Mouse (Mus musculus) adrenal gland, postnatal 25 days (tissue): Measurements from ENCODE around the gene Antxr2. TPM values are rescaled to one million over a fixed set of nuclear protein-coding genes. Genes with fewer than 3 reads are reported as not detected.

ENCODE experiments used
- DNase-seq: peaks from one replicate; pipeline ENCODE4 v3.0.0; 2021; ENCODE audit warnings: mixed read lengths
- long read RNA-seq: library from polyadenylated mRNA; stranded (forward); transcript quantifications from one replicate; pipeline ENCODE4 v2.0.0, GENCODE M21; 2021
- total RNA-seq: library from RNA; stranded (reverse); gene quantifications from 2 replicates; pipeline ENCODE4 v1.2.3, GENCODE M21; 2021

Gene Antxr2
- total RNA-seq = 36.8 and 49.5 TPM in 2 replicates
- long read RNA-seq, full-length matches to known transcripts = 92 of 109 reads
- long read RNA-seq, partial matches to known transcripts = 4 of 109 reads
- long read RNA-seq, other reads (novel, unspliced or antisense) = 13 of 109 reads

GRCm38 (mm10) chr5:98030902-98031641 is at the start of gene Antxr2:
Antxr2 (minus strand) TSS chr5:98031043.
- peak; percentile 77 for DNase-seq

- DNase-seq = no peak
These were observed 45.8 kb upstream of the Antxr2 start for GRCm38 (mm10) chr5:98076612-98077011.

- no peak for DNase-seq
These were observed 38.3 kb upstream of the Antxr2 start for GRCm38 (mm10) chr5:98069191-98069590.

- no peak for DNase-seq
These were observed 24.4 kb upstream of the Antxr2 start for GRCm38 (mm10) chr5:98055275-98055674.

GRCm38 (mm10) chr5:98054834-98055233 is 24.0 kb upstream of the Antxr2 start:
- no peak for DNase-seq

GRCm38 (mm10) chr5:98034928-98035327 is 4.1 kb upstream of the Antxr2 start:
- no peak for DNase-seq

- no peak for DNase-seq
These were observed 3.4 kb upstream of the Antxr2 start for GRCm38 (mm10) chr5:98034207-98034606.

- no peak for DNase-seq
These were observed 2.1 kb upstream of the Antxr2 start for GRCm38 (mm10) chr5:98032803-98033420.

GRCm38 (mm10) chr5:98030091-98030901 is 547 bp downstream of the Antxr2 start:
- DNase-seq = peak; percentile 68

- DNase-seq = no peak
These were observed 3.0 kb downstream of the Antxr2 start for GRCm38 (mm10) chr5:98027688-98028389.

GRCm38 (mm10) chr5:98025921-98026320 is 4.9 kb downstream of the Antxr2 start:
- no peak for DNase-seq

- DNase-seq = no peak
These were observed 6.3 kb downstream of the Antxr2 start for GRCm38 (mm10) chr5:98024545-98024944.

GRCm38 (mm10) chr5:98021518-98021917 is 9.3 kb downstream of the Antxr2 start:
- DNase-seq = no peak

- no peak for DNase-seq
These were observed 10.2 kb downstream of the Antxr2 start for GRCm38 (mm10) chr5:98020658-98021057.

- no peak for DNase-seq
These were observed 11.4 kb downstream of the Antxr2 start for GRCm38 (mm10) chr5:98019396-98019795.

GRCm38 (mm10) chr5:98018162-98018561 is 12.7 kb downstream of the Antxr2 start:
- DNase-seq = no peak

- DNase-seq = no peak
These were observed 14.3 kb downstream of the Antxr2 start for GRCm38 (mm10) chr5:98016247-98017203.

GRCm38 (mm10) chr5:98005751-98006150 is 25.1 kb downstream of the Antxr2 start:
- DNase-seq = no peak

- DNase-seq = no peak
These were observed 31.5 kb downstream of the Antxr2 start for GRCm38 (mm10) chr5:97999261-97999824.

GRCm38 (mm10) chr5:97996500-97997176 is 34.2 kb downstream of the Antxr2 start:
- no peak for DNase-seq
